Mouse (Mus musculus) ovary, adult 2 months (tissue): ENCODE results near the gene Tmem50a. TPM values are rescaled to one million over a fixed set of nuclear protein-coding genes. Genes with fewer than 3 reads are reported as not detected.

Experiments used
- polyA plus RNA-seq: library from polyadenylated mRNA; depleted of rRNA; stranded (reverse); fragments of >200 nt; gene quantifications from 2 replicates; pipeline ENCODE4 v1.2.3, GENCODE M21; 2012; rRNA removed

Tmem50a gene
- polyA plus RNA-seq, result 88.8 and 104 TPM in 2 replicates

DNA sequence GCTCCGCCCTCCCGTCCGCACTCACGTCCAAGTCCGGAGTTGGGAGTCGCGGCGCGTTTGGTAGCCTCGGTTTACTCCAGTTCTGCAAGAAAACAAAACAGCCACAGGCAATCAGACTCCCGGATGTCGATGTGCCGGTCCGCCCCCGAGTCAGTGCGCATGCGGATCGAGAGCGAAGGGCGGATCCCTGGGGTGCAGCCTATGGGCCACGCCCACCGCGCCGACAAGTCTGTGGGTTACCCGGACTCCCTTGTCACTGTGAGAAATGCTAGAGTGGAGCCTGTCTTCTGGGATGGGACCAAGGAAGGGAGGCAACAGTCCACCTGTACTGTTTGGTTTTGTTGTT lies at the start of gene Tmem50a:
Gene Tmem50a, minus strand, starts transcription at position 161 of the 346 bp plus-strand sequence.

DNA sequence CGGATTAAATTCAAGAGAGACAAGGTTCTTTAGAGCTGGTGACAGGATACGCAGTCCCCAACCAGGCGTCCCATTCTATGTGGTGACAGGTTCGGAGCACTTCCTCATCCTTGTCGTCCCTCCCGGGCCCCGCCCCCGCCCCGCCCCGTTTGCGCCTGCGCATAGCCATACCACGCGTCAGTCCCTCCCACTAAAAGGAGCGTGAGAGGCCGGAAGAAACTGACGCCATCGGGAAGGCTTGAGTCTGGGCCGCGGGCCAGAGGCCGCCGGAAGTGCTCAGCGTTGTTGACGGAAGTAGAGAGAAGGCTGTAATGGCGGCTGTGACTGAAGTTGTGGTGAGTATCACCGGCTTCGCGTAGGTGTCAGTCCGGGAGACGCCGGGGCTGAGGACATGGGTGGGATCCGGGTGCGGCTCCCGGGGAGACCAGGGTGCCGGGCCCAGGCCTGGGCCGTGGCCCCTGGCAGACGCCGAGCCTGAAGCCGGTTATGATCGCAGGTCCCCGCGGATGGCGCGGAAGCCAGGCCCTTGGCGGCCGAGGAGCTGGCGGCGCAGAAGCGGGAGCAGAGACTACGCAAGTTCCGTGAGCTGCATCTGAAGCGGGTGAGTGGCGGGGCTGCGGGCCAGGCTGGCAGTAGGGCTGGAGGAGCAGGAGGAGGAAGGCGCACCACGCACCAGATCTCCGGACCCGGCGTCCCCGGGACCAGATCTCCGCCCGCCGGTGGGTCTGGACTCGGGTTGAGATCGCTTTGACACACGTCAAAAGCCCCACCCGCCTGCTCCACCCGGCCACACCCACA lies 16.1 kb upstream of the Tmem50a start, which contains the start of gene Syf2:
Gene Syf2, plus strand, starts transcription at position 215 of the 798 bp plus-strand sequence.

DNA sequence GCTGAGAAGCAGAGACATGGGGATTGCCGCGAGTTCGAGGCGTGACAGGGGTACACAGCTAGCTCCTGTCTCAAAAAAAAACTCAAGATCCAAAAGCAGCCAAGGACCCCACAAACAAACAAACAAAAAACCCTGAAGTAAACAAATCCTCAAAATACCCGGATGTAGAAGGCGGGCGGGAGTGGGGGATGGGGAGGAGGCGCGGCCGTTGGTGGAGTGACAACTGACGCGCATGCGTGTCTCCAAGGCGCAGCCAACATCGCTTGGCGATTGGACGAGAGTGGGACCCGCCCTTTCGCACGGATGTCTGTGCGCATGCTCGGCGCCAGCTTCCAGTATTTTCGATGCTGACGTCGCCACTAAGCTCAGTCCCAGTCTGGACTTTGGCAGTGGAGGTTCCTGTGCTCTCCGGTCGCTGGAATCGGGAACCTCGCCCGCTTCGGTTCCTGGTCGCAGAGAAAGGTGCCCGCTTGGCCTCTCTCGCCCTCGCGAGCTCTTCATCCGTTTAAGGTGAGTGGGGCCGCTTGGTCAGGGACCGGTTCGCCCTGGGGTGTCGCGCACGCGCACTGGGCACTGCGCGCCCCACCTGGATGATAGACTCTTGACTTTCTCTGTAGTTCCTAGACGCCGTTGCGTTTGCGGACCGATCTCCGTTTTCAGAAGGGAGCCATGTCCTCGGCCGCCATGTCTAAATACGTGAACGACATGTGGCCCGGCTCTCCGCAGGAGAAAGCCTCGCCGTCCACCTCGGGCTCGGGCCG lies 8.6 kb upstream of the Tmem50a start, which contains the start of gene Rsrp1:
Gene Rsrp1, plus strand, starts transcription at position 335 of the 761 bp plus-strand sequence.

DNA sequence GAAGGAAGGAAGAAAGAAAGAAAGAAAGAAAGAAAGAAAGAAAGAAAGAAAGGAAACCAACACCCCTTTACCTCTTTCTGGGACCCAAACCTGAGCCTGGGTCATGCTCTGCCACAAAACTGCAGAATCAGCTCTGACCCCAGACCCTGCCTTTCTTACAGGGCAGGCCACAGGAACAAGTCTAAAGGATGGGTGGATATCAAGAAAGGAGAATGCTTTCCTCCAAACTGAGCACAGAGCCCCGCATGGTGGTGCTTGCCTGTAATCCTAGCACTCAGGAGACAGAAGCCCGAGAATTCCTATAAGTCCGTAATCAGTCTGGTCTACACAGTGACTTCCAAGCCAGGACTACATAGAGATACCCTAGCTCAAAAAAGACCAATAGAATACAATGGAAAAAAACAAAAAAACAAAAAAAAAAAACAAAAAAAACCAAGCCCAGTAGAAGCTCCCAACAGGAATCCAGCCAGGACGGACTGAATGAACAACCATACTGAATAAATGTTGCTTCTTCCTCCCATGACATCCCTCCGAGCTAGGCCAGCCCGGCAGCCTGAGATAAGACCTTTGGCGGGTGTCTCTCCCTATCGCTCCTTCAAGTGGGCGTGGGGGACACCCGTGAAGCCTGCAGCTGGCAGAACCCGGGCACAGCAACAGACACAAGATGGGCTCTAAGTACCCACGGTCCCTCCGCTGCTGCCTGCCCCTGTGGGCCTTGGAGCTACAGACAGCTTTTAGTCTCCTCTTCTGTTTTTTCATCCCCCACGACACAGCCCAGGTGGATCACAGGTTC lies 50.7 kb downstream of the Tmem50a start, which contains the start of gene Rhd:
Gene Rhd, plus strand, starts transcription at position 600 of the 793 bp plus-strand sequence.

DNA sequence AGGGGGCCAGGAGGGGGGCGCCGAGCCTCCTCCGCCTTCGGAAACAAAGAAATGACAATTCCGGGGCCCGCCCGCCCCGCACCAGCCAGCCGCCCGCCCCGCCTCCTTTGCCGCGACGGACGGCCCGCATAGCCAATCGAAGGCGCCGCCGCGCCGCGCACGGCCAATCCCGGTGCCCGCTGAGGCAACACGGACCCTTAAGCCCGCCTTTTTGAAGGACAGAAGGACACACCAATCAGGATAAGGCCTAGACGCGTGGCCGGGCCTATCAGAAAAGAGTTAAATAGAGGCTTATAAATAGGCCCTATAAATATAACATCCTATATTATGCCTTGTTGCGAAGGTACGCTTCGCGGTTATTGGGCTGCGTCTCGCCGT lies 61.6 kb downstream of the Tmem50a start, which contains the start of gene Maco1:
Gene Maco1, minus strand, starts transcription at position 87 of the 378 bp plus-strand sequence.

Other genes starting within 250 kb of the Tmem50a start
- gene Man1c1, start 210.7 kb downstream of the Tmem50a start, polyA plus RNA-seq, result 7.0 and 9.6 TPM in 2 replicates
- 17.3 and 17.9 TPM in 2 replicates for gene Ldlrap1, start 147.0 kb downstream of the Tmem50a start, polyA plus RNA-seq
- gene Maco1, start 61.7 kb downstream of the Tmem50a start, polyA plus RNA-seq, result 17.7 and 18.3 TPM in 2 replicates
- gene Rhd, start 50.5 kb downstream of the Tmem50a start, polyA plus RNA-seq, result 1.6 and 2.3 TPM in 2 replicates
- gene Rsrp1, start 8.6 kb upstream of the Tmem50a start, polyA plus RNA-seq, result 1,545 and 2,628 TPM in 2 replicates
- gene Syf2, start 15.9 kb upstream of the Tmem50a start, polyA plus RNA-seq, result 9.5 and 11.2 TPM in 2 replicates
- 0.96 and 1.5 TPM in 2 replicates for gene Runx3, start 205.6 kb upstream of the Tmem50a start, polyA plus RNA-seq